Mouse (Mus musculus) spleen, adult 2 months (tissue): ENCODE results near the gene Pou5f1.

Source experiments
- CTCF ChIP-seq: fragments of 200-500 bp; IDR thresholded peaks from 2 replicates; pipeline ENCODE4 v1.5.1; 2011; ENCODE audit warnings: mild to moderate bottlenecking, inconsistent platforms; ENCODE audit not compliant: insufficient read depth, insufficient read length, insufficient replicate concordance; ENCODE audit errors: extremely low read depth
- POLR2A ChIP-seq: fragments of 200-500 bp; IDR thresholded peaks from 2 replicates; pipeline ENCODE4 v1.6.1; 2011; ENCODE audit warnings: low read depth, low read length, inconsistent platforms

GRCm38 (mm10) chr17:35550143-35550494 is 44.3 kb downstream of the Pou5f1 start:
- TF ChIP-seq CTCF, result no peak
- no peak for TF ChIP-seq POLR2A
